Mouse (Mus musculus) kidney, adult 8-10 months (tissue): Measurements from ENCODE around the gene Tnp2.

Experiments
- DNase-seq, 2 experiments: peaks; one replicate each; pipeline ENCODE4 v3.0.0; 2022

Gene Tnp2

DNA sequence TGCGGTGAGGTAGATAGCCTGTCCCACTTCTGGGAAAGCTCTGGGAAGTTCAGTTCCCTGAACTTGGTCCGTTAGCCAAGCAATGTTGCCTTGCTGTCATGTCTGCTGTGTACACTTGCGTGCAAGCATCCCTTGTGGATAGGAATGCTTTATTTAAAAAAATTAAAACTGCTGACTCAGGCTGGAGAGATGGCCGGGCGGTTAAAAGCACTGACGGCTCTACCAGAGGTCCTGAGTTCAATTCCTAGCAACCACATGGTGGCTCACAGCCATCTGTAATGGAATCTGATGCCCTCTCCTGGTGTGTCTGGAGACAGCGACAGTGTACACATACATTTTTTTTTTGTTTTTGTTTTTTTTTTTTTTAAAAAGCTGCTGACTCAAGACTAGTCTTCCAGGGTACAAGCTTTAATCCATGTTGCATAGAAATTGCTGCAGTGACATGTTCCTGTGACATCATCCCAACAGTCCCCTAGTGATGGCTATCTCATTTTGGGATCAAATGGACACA, 857 bp downstream of the Tnp2 start:
- no peak for DNase-seq

DNA sequence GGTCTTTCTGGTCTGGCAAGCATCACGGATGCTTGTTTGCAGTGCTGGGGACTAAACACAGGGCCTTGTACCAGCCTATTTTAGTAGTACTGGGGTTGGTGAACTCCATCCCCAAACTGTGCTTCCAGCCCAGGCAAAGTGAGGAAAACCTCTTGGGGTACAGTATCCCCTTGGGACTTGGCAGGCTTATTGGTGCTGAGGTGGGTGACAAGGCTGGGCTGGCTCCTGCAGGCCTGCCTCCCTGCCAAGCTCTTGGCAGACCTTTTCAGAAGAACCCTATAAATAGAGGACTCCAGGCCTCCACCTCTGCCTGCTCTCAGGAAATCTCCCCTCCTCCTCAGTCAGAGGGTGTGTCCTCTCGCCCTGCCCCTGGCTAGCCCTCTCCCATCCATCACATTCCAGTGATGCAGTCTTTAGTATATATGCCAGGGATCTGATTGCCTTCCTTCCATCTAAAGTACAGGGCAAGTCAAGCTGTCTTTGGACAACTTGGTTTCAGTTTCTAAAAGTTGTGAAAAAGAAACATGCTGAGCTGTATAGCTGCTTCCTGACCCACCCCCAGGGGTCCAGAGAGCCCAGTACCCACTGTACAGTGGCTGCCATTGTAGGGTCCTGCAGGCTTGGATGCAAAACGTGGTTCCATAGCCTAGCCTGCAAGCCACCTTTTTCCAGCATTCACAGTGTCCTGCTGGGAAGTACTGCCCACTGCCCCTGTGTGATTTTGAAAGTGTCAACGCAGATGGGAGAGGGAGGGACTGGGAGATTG, 1.5 kb downstream of the Tnp2 start:
- no peak for DNase-seq

DNA sequence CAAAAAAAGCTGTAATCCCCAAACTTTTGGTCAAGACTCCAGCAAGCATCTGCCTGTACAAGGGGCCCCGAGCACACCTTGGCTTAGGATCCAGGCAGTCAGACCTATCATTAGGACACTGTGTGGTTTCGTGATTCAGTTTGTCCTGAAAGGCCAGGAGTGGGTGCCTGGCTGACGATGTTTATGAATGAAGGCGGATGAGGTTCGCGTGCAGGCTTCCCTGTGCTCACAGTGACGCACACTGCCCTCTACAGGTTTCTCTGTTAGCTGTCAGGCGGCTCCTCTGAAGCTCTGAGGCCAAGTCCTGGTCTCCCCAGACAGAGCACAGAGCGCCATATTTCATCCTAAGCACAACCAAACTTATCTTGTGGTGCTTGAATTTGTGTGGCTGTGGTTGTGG, 2.2 kb downstream of the Tnp2 start:
- peak; percentile 77 to 86 for DNase-seq

GRCm38 (mm10) chr16:10785371-10786231, 2.9 kb downstream of the Tnp2 start, which contains the start of gene Socs1:
Gene Socs1, minus strand, starts transcription at chr16:10785536.
- DNase-seq, result peak; percentile 79 to 84

DNA sequence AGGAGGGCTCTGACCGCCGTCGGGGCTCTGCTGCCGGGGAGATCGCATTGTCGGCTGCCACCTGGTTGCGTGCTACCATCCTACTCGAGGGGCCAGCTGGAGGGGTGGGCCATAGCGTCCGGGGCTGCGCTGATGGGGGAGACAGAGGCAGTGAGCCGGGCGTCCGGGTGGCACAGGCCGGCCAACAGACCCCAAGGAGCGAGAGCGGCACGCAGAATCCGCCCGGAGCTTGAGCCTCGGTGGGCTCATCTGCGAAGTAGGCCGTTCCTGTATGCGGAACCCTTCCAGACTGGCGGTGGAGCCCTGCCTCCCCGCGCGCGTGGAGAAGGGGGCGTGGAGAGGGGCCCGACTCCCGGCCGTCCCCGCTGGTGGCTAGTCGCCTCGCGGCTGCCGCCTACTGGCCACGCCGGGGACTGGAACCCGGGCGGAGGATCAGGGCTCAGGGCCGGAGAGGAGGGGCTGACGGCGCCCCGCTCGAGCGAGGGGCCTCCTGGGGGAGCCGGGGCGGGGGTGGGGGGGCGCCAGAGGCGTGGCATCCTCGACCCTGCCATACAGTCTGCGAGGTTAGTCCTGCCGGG, 3.6 kb downstream of the Tnp2 start:
- peak; percentile 78 to 88 for DNase-seq

DNA sequence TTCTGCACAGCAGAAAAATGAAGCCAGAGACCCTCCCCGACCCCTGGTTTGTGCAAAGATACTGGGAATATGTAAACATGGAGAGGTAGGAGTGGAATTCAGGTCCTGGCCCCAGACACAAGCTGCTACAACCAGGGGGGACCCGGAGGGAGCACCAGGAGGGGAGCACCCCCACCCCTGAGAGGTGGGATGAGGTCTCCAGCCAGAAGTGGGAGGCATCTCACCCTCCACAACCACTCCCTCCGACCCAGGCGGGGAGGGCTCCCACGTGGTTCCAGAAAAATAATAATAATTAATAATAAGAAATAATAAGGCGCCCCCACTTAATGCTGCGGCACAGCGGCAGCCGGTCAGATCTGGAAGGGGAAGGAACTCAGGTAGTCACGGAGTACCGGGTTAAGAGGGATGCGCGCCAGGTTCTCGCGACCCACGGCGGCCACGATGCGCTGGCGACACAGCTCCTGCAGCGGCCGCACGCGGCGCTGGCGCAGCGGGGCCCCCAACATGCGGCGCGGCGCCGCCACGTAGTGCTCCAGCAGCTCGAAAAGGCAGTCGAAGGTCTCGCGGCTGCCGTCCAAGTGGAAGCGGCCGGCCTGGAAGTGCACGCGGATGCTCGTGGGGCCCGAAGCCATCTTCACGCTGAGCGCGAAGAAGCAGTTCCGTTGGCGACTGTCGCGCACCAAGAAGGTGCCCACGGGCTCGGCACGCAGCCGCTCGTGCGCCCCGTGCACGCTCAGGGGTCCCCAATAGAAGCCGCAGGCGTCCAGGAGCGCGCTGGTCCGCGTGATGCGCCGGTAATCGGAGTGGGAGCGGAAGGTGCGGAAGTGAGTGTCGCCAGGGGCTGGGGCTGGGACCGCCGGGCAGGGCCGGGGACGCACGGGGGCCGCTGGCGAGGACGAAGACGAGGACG, 4.3 kb downstream of the Tnp2 start:
- DNase-seq, result no peak

DNA sequence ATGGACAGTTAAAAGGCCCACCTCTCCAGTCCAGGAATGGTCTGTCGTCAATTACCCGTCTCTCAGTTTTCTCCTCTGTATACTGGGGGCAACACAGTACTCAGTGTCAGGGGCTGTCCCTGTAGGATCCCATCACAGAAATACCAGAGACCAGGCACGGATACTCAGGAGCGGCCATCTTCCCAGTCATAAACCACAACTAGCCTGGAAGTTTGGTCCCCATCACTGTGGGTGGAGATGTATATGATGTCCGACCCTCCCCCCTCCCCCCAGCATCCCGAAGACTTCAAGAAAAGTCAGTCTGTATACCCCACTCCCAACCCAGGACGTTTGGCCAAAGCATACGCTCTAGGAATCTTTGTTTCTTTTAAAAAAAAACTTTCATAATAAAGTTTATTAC, 5.0 kb downstream of the Tnp2 start:
- no peak for DNase-seq

DNA sequence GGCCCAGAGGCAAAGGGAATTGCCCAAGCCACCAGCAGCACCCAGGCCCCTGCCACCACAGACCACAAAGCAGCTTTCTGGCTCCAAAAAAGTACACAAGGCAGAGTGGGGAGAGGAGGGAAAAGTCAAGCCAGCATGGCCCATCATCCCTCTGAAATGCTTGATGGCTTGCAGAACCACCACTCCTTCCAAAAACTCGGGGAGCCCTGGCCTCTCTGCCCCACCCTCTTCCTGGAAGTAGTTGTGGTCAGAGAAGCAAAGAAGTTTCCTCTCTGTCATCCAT, 5.4 kb downstream of the Tnp2 start:
- DNase-seq, result no peak

- DNase-seq, result peak in 1 of 2 experiments; percentile 33
Observed at GRCm38 (mm10) chr16:10782377-10783151, 5.9 kb downstream of the Tnp2 start.

- DNase-seq, result no peak
Observed at GRCm38 (mm10) chr16:10781862-10782371, 6.5 kb downstream of the Tnp2 start.

- DNase-seq, result no peak
Observed at GRCm38 (mm10) chr16:10780631-10781120, 7.8 kb downstream of the Tnp2 start.

DNA sequence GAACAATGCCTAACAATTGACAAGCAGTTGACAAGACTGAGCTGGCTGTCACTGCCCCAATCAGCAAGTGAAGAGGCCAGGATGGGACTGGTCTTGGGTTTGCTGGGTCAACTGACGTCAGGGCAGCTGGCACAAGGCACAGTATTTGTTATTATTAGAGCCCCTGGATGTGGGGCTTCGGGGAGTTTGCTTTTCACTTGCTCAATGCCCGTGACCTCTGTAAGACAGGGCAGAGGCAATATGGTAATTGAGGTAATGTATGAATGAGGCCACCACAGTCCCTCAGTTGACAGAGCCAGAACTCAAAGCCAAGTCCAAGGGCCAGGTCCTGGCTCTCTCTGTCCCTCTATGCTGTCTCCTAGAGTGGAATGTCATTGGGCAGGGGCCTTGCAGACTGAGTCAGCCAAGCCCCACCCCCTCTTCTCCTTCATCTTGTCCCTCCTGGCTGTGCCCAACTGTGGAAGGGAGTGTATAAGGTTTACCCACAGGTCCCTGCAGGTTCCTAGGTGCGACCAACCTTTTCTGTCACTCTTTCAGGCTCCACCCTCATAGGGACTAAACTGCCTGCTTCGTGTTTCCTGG, 10.8 kb downstream of the Tnp2 start:
- no peak for DNase-seq

DNA sequence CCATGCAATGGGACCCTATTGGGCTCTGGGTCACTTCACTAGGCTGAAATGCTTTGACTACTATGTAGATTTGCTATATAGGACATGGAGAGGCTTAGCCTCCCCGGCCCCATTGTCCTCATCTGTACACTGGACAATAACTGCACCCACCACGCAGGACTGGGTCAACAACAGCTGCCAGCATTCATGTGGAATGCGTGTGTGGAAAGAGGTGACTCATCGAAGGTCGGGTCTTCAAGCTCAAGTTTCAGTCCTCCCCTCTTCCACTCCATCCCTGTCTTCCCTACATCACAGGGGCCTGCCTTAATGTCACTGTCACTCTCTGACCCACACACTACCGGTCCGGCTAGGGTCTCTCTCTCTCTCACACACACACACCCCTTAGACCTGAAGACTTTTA, 12.1 kb downstream of the Tnp2 start:
- no peak for DNase-seq

GRCm38 (mm10) chr16:10774726-10775125, 13.7 kb downstream of the Tnp2 start:
- DNase-seq, result no peak

DNA sequence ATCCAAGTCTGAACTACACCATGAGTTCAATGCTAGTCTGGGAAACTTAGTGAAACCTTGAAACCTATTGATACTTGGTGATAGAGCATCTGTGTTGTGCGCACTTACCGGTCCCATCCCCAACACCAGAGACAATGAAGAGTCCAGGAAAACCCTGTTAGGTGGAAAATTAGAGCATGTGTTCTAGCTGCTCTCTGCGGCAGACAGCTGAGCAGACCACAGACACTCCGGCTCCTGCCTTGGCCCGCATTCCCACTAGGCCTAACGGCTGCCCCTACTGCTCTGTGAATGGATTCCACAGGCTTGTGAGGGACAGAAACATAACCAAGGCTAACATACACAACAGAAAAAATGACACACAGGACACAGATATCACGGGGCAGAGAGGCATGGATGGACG, 14.9 kb downstream of the Tnp2 start:
- no peak for DNase-seq

DNA sequence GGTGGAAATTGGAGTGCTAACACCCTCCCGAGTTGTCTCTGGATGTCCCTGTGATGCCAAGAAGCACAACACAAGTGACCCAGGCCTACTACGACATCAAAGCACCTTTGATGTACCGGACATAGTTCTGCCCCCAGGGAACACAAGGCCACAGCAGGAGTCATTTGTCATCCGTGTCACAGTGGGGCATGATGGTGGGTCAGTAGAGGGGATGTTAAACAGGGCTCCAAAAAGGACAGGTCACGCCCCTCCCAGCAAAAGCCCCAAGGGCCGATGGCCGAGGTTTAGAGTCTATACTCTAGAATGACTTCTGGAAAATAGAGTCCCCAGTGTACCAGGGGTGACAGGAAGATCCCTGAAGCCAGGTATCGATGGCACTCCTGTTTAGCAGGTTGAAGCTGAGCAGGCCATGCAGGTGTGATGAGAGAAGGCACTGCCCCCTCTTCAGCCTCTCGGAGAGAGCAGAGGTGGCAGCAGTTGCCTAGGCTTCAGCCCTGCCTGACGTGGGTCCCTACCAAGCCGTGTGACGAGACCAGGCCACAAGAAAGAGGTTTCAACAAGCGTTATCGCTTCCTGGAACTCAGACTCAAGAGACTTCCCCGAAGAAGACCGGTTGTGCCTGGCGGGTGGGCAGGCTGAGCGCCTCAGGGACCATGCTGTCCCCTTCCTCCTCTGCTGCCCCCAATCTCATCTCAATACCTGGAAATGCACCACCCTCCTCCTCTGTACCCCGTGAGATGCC, 16.5 kb downstream of the Tnp2 start:
- no peak for DNase-seq

- DNase-seq, result no peak
Observed at GRCm38 (mm10) chr16:10770531-10771325, 17.7 kb downstream of the Tnp2 start.

DNA sequence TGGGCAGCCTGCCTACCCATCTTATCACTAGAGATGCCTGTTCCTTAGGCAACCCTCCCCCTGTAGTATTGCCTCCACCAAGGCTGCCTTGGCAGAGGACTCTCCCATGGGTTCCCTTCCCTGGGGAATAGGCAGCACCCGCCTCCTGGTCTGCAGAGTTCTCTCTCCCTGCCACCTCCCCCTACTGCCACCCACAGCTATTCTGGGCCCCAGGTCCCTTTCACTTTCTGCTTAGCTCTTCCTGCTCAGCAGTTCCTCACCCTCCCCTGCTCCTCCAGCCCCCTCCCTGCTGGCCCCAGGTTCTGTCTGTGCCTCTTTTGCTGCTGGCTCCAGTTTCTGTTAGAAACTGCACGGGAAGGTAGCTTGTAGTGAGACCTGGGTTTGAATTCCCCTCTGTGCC, 18.8 kb downstream of the Tnp2 start:
- no peak for DNase-seq

DNA sequence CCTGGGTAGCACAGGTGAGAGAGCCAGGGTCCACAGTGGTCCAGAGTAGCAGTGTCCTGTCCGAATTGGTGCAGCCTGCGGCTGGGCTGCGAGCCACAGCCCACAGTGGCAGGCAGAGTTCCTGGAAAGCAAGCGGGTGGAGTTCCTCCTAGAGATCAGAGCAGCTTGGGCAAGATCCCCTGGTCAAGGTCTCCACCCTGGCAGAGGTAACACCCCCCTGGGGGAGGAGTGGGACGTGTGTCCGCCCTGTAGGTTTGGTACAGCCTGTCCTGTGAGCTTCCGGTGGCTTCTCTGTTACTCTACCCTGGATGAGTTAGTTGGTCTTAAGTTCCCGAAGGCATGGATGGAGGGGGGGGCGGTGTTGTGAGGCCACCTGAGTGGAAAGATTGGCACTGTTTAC, 19.6 kb downstream of the Tnp2 start:
- no peak for DNase-seq
